Mouse (Mus musculus) lung, postnatal 25 days (tissue): Measurements from ENCODE around the gene Foxn3.

ENCODE experiments used
- DNase-seq: peaks from one replicate; pipeline ENCODE4 v3.0.0; 2022; ENCODE audit warnings: low spot score

Foxn3 gene

GRCm38 (mm10) chr12:99169925-99170324, 393.5 kb downstream of the Foxn3 start:
- no peak for DNase-seq

- DNase-seq, result no peak
Observed at GRCm38 (mm10) chr12:99166091-99166490, 397.3 kb downstream of the Foxn3 start.

GRCm38 (mm10) chr12:99163342-99163682, 400.1 kb downstream of the Foxn3 start:
- DNase-seq, result no peak

DNA sequence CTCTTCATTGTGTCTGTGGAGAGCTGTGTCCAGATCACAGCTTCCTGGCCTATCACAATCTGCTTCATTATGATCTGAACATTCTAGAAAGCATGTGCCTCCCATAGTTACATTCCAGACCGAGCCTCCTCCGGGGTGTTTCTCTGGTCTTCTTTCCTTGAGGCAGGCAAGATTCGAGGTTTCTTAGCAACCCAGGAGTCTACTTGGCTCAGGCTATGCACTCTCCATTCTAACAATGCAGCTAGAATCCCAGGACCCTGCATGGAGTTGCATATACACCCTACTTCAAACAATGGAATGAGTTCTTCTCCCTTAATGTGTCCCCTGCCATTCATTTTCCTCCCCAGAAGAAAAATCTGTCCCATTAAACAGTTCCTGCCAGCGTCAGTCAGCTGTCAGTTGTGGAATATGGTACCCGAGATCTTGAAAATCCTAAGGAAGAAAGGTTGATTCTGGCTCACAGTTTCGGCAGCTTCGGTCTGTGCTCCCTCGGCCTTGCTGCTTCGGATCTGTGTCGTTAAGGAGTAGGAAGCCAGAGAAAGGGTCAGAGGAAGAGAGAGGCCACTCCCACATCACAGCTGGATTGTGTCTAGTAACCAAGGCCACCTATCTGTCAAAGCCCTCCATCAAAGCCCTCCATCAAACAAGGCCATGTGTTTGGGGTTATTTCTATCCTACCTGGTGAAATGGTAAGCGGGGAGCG, 400.6 kb downstream of the Foxn3 start:
- DNase-seq, result no peak

DNA sequence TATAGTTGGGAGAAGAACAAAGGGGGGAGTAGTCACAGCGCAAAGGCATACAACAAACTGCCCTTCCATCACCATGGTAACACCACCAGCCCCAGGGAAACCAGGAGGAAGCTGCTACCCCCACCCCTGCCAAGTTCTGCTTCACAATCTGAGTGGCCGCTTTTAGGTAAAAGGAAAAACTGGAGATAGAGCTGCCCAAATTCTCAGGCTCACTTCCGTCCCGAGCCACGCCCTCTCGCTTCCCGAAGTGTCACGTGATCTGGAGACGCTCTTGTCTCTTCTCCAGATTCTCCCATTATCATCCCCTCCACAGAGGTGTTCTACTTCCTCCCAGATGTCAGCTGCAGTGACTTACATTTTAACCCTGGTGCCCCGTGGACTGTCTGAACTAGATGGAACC, 401.2 kb downstream of the Foxn3 start:
- no peak for DNase-seq

DNA sequence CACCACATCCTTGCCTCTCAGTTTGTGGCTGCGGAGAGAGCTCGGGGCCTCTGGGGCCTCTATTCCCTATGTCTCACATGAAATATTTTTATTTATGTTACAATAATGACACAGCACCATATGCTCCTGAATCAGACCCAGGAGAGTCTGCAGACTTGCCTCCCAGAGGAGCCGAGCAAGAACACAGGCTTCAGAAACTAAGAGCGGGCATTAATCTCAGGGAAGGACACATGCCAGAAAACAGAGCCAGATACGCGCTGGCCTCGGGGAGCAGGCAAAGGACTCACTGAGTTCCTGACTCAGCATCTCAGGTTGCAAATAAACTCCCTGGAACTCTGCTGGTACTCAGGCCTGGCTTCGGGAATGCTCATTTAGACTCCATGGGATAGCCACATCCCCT, 403.3 kb downstream of the Foxn3 start:
- no peak for DNase-seq

DNA sequence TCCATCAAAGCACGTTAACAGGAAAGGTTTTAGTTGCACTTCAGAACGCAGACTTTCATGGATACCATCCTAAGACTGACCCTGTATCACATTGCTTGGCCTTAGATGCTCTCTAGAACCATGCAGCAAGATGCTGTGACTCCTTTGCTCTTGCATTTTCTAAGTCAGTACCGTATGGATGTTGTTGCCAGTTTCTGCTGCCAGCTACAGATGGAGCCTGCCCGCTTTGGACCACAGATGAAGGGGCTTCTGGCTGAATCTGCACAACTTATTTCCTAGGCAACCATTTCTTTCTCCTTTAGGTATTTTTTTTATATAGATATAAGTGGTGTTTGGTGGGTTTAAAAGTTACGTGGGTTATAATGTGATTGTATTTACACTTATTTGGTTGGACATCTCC, 407.5 kb downstream of the Foxn3 start:
- DNase-seq, result no peak

- DNase-seq, result no peak
Observed at GRCm38 (mm10) chr12:99154230-99154629, 409.2 kb downstream of the Foxn3 start.

DNA sequence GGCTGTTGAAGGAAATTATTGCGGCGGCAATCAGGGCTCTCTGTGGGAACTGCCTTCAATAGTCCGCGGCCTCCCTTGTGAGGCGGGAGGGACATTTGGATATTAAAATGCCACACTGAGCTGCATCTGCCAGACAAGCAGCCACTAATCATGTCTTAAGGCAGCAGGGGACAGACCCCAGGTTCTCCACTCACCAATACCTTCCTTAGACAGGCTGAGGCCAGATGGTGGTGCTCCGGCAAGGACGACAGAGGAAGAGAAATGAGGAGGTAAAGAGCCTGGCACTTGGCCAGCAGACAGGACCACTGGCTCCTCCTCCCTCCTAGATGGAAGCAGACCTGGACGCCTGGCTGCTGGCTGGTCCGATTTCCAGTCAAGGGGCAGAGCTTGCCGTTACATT, 409.7 kb downstream of the Foxn3 start:
- DNase-seq, result no peak

- DNase-seq, result peak; percentile 31
Observed at GRCm38 (mm10) chr12:99150126-99150525, 413.3 kb downstream of the Foxn3 start.

- no peak for DNase-seq
Observed at GRCm38 (mm10) chr12:99149193-99149592, 414.2 kb downstream of the Foxn3 start.
